Mouse (Mus musculus) E14TG2a.4 (cell line): Measurements from ENCODE around the gene Ncam1.

Experiments used
- CTCF ChIP-seq: conservative IDR thresholded peaks from 2 replicates; pipeline ENCODE4 v1.5.1; 2014; ENCODE audit warnings: low read length
- NANOG ChIP-seq: IDR thresholded peaks from 2 replicates; pipeline ENCODE4 v1.6.1; 2014; ENCODE audit warnings: borderline replicate concordance, low read length, mixed read lengths

DNA sequence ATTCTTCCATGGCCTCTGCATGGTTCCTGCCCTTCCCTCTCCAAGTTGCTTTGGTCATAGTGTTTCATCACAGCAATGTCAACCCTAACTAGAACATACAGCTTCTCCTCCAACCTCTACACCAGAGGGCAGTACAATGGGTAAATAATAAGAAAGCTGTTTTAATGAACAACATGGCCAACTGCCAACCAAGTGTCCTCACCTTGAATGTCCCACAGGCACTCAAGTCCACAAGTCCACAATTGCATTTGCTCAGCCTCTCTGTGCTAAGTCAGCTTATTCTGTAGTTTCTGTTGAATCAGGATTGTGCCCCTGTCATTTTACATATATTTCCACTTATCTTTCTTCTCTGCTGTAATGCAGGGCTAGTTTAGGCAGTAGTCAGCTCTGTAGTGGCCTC, 91.1 kb downstream of the Ncam1 start:
- TF ChIP-seq CTCF, result no peak
- TF ChIP-seq NANOG, result no peak
